Mouse (Mus musculus) right cerebral cortex, postnatal 10 days (tissue): ENCODE measurements around the gene Fkbp11.
A peak's percentile ranks its signal among the peaks of the same experiment; 100 is the strongest.

Experiments
- DNase-seq, 2 experiments: peaks; one replicate each; pipeline ENCODE4 v3.0.0; 2021; ENCODE audit warnings: low spot score in 2 of 2

Fkbp11 gene

DNA sequence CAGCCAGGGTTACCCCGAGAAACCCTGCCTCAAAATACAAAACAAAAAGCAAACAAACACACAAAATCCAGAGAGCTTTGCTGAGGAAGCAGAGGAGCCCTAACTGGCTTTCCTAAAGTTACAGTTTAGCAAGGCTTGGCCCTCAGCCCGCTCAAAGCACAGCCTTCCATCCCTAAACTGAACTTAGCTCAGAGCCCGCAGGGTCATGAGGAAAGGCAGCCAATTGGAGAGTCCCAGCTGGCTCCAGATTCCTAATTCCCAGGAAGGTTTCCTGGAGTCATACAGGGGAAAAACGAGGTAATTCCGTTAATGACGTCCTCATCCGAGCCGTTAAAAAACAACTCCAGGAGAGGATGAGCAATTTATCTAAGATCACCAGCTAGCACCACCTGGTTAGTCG is 32.3 kb downstream of the Fkbp11 start:
- DNase-seq, result no peak

DNA sequence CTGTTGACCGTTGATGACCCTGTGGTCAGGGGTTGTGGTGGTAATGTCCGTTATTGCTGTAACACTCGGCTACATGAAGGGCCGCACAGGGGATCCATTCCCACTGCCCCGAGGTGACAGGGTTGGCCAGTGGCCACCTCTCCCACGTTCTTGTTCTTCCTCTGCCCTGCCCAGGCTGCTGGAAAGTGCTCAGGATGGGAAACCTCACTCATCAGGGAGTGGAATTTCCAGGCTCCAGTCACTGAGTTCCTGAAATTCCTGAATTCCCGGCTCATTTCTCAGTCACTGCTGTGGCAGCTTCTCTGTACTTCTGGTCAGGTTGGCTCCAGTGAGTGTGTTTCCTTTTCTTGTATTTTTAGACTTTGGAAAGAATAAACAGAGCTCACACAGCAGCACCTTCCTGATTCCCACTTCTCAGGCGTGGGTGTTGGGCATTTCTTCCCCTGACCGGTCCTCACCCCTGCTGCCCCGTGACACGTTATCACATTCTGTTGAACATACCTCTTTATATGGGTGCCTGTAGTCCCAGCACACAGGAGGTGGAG is 35.8 kb downstream of the Fkbp11 start:
- DNase-seq, result peak in 1 of 2 experiments; percentile 50

- peak; percentile 60 to 76 for DNase-seq
Measured at GRCm38 (mm10) chr15:98691486-98692147, 36.4 kb downstream of the Fkbp11 start.

- DNase-seq, result no peak
Measured at GRCm38 (mm10) chr15:98689682-98690081, 38.3 kb downstream of the Fkbp11 start.

- no peak for DNase-seq
Measured at GRCm38 (mm10) chr15:98685926-98686325, 42.1 kb downstream of the Fkbp11 start.

DNA sequence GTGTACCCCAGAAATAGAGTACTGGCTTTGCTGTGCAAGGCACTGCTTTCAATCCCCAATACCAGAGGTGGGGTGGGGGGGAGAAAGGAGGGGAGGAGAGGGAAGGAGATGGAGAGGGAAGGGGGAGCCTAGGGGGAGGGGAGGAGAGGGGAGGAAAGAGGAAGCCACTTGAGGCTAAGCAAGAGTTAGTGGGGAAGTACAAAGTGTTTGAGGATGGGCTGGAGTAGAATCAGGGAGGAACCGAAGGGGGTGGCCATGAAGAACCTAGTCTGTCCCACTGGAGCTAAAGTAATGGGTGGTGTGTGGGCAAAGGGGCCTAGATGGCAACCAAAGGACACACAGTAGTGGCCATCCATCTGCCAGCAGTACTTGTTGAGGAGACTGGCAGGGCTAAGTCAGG is 44.3 kb downstream of the Fkbp11 start:
- no peak for DNase-seq

GRCm38 (mm10) chr15:98683177-98683576 is 44.8 kb downstream of the Fkbp11 start:
- DNase-seq, result no peak

DNA sequence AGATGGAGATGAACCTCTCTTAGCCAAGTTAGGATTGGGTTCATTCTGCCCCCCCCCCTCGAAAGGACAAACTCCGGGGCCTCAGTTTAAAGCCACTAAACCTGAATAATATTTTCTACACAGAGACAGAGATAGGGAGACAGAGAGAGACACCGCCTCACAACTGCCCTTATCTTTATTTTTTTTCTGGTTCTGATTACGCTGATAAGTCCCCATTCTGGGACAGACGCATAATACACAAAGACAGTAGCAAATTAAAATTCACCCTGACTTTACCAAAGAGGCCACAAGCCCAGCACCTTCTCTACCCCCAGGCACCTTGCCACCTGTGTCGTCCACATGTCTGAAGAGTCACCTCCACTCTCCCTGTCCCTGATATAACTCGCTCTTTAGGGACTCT is 46.4 kb downstream of the Fkbp11 start:
- no peak for DNase-seq

DNA sequence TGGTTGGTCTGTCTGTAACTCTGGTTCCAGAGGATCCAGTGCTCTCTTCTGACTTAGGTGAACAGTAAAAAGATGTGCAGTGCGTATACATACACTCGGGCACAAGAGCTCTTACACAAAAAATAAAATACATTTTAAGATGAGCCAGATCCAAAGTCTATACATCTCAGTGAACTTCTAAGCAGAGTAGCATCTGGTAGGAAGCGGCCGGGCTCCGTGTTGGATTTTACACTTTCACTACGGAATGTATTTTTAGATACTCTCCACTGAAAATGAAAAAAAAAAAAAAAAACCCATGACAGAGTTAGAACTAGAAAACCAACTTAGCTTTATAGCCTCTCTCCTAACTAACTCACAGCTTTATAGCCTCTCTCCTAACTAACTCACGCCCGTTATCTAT is 47.3 kb downstream of the Fkbp11 start:
- DNase-seq, result no peak

DNA sequence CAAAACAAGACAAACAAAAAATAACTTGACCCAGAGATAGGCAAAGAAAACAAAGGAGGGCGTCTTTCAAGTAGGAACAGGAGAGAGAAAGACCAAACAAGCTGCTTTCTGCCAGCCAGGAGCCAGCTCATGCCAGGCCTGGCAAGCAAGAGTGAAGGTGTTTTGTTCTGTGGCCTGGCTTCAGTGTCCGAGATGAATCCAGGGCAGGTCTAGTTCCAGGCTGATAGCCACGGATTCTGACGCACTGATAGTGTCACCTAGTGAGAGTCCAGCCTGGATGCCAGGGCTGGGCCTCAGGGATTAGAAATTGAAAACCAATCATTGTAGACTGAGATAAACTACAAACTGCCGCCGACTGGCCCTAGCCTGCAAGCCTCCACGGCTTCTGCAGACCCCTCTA is 50.0 kb downstream of the Fkbp11 start:
- no peak for DNase-seq

GRCm38 (mm10) chr15:98676940-98677728 is 50.9 kb downstream of the Fkbp11 start, which contains the start of gene Rnd1:
TSS of gene Rnd1 (minus strand) at chr15:98677461.
- DNase-seq, result peak; percentile 94 to 96

GRCm38 (mm10) chr15:98676471-98676870 is 51.5 kb downstream of the Fkbp11 start:
- peak; percentile 62 to 70 for DNase-seq

DNA sequence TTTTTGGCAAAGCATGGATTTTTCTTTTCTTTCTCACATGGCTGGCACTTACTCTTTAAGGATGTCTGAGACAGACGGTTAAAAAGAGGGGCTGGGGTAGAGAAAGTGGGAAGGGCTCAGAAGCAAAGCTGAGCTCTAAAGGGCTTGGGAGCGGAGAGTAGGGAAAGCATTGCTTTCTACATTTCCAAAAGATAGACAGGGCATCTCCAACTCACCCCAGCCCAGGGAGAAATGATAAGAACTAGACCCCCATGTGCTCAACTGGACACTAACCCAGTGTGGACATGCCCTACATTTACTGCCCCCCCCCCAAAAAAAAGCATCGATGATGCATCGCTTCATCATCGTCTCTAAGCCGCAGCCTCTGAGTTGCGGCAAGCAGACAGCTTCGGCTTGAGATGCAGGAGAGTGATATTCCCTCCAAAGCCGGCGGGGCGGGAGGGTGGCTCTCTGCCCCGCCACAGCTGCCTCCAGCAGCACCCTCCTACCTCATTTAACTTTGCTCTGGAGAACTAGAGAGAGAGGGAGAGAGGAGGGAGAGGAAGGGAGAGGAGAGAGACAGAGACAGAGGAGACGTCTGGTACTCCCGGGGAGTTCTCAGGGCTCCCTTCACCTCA is 52.3 kb downstream of the Fkbp11 start:
- no peak for DNase-seq

GRCm38 (mm10) chr15:98674994-98675545 is 52.9 kb downstream of the Fkbp11 start:
- DNase-seq, result no peak
